Mouse (Mus musculus): ENCODE data around the gene Gm21820.
"Not testable (repeated sequence)": the region's sequence is repeated elsewhere in the genome, so short reads cannot be mapped to it uniquely, and the experiment has no call there.

GRCm38 (mm10) chrY:5249341-5249740 is at the start of gene Gm21820:
- TF ChIP-seq HCFC1 (IDR thresholded peaks at IDR 0.05; ENCODE audit: low read depth, low read length); CTCF (IDR thresholded peaks at IDR 0.05 in 2 of 3, conservative IDR thresholded peaks at IDR 0.05 in 1 of 3; ENCODE audit: control insufficient read depth in 1 of 3, insufficient read depth in 1 of 3, low read depth in 2 of 3, low read length in 3 of 3, poor library complexity in 1 of 3, severe bottlenecking in 1 of 3); ZNF384 (IDR thresholded peaks at IDR 0.05; ENCODE audit: low read depth, low read length); MAZ (IDR thresholded peaks at IDR 0.05; ENCODE audit: low read depth, low read length); POLR2A (IDR thresholded peaks at IDR 0.05; ENCODE audit: control insufficient read depth in 1 of 2, insufficient read depth in 1 of 2, low read depth in 1 of 2, low read length in 2 of 2, poor library complexity in 1 of 2); CHD2 (IDR thresholded peaks at IDR 0.05; ENCODE audit: low read length); USF2 (IDR thresholded peaks at IDR 0.05; ENCODE audit: borderline replicate concordance in 1 of 2, insufficient read depth in 1 of 2, low read depth in 1 of 2, low read length in 2 of 2); NELFE (IDR thresholded peaks at IDR 0.05; ENCODE audit: low read depth, low read length); TBP (IDR thresholded peaks at IDR 0.05; ENCODE audit: low read depth, low read length); NRF1 (IDR thresholded peaks at IDR 0.05; ENCODE audit: insufficient read depth, low read depth, low read length, poor library complexity, severe bottlenecking): not testable (repeated sequence)

Data from MEL (cell line).